Mouse (Mus musculus): Measurements from ENCODE around the gene Camkk2. TPM values are rescaled to one million over a fixed set of nuclear protein-coding genes. Genes with fewer than 3 reads are reported as not detected.

Gene Camkk2
- polyA plus RNA-seq, 1 experiment from 2014 or later: 36.2 TPM

- 63% methylated on average over 6 of the region's 6 CpGs for WGBS
- DNase-seq (no peak), ATAC-seq (ENCODE audit: insufficient read depth) (no peak)
- no peak overlapping the region for H3K4me2 ChIP-seq
- peaks cover 6% of the 10 kb centered on the region for H3K4me1 ChIP-seq (ENCODE audit: insufficient read depth)
- H3K9me3 ChIP-seq (ENCODE audit: low read depth, low read length): no peaks in the 10 kb centered on the region
- no peaks in the 10 kb centered on the region for H3K27me3 ChIP-seq (ENCODE audit: insufficient read depth, low read length)
- TF ChIP-seq CTCF (IDR thresholded peaks at IDR 0.05; ENCODE audit: low read depth): no peak
- no peaks in the 10 kb centered on the region for H3K36me3 ChIP-seq (ENCODE audit: insufficient read depth)
- H3K9ac ChIP-seq: no peak overlapping the region
- no peak overlapping the region for H3K27ac ChIP-seq (ENCODE audit: low read depth)
- H3K4me3 ChIP-seq (ENCODE audit: low read depth, low read length): no peak overlapping the region
These were observed 70.4 kb downstream of the Camkk2 start for GRCm38 (mm10) chr5:122708819-122709218.

GRCm38 (mm10) chr5:122707276-122708181 is 71.7 kb downstream of the Camkk2 start, which contains the start of gene P2rx4:
P2rx4 (plus strand) TSS chr5:122707544.
- WGBS: under 1% methylated on average over 66 of the region's 66 CpGs
- DNase-seq: peak; percentile 81

GRCm38 (mm10) chr5:122706917-122707275 is 72.3 kb downstream of the Camkk2 start:
- H3K9me3 ChIP-seq (ENCODE audit: low read depth, low read length): no peaks in the 10 kb centered on the region
- no peaks in the 10 kb centered on the region for H3K36me3 ChIP-seq (ENCODE audit: insufficient read depth)
- H3K4me3 ChIP-seq (ENCODE audit: low read depth, low read length): peak overlapping the region; percentile 70
- no peaks in the 10 kb centered on the region for H3K27me3 ChIP-seq (ENCODE audit: insufficient read depth, low read length)
- TF ChIP-seq CTCF (IDR thresholded peaks at IDR 0.05; ENCODE audit: low read depth): no peak
- no peak for DNase-seq
- H3K4me1 ChIP-seq (ENCODE audit: insufficient read depth): peaks cover 6% of the 10 kb centered on the region
- WGBS: 36% methylated on average over 5 of the region's 5 CpGs
- ATAC-seq (ENCODE audit: insufficient read depth): peak; percentile 9; the same call in 1 of the 2 replicates
- peak overlapping the region; percentile 80 for H3K9ac ChIP-seq
- peak overlapping the region; percentile 80 for H3K27ac ChIP-seq (ENCODE audit: low read depth)
- H3K4me2 ChIP-seq: peak overlapping the region; percentile 91

More at GRCm38 (mm10) chr5:122707276-122708181, 71.7 kb downstream of the Camkk2 start, which contains the start of gene P2rx4:
- no peaks in the 10 kb centered on the region for H3K9me3 ChIP-seq (ENCODE audit: low read depth, low read length)
- peak within 1 kb of the TSS; percentile 80 for H3K27ac ChIP-seq (ENCODE audit: low read depth)
- H3K36me3 ChIP-seq (ENCODE audit: insufficient read depth): no peaks in the 10 kb centered on the region
- ATAC-seq (ENCODE audit: insufficient read depth): peak; percentile 86
- peak within 1 kb of the TSS; percentile 80 for H3K9ac ChIP-seq
- no peaks in the 10 kb centered on the region for H3K27me3 ChIP-seq (ENCODE audit: insufficient read depth, low read length)
- H3K4me1 ChIP-seq (ENCODE audit: insufficient read depth): peaks cover 6% of the 10 kb centered on the region
- peak within 1 kb of the TSS; percentile 70 for H3K4me3 ChIP-seq (ENCODE audit: low read depth, low read length)
- peak; percentile 44; the same call in 1 of the 2 replicates for TF ChIP-seq CTCF (IDR thresholded peaks at IDR 0.05; ENCODE audit: low read depth)
- peak within 1 kb of the TSS; percentile 91 for H3K4me2 ChIP-seq

- no peak overlapping the region for H3K9ac ChIP-seq
- H3K27me3 ChIP-seq (ENCODE audit: insufficient read depth, low read length): no peaks in the 10 kb centered on the region
- 64% methylated on average over 3 of the region's 3 CpGs for WGBS
- TF ChIP-seq CTCF (IDR thresholded peaks at IDR 0.05; ENCODE audit: low read depth): no peak
- ATAC-seq (ENCODE audit: insufficient read depth): no peak
- no peaks in the 10 kb centered on the region for H3K36me3 ChIP-seq (ENCODE audit: insufficient read depth)
- DNase-seq: no peak
- no peak overlapping the region for H3K4me2 ChIP-seq
- no peaks in the 10 kb centered on the region for H3K9me3 ChIP-seq (ENCODE audit: low read depth, low read length)
- H3K27ac ChIP-seq (ENCODE audit: low read depth): no peak overlapping the region
- H3K4me3 ChIP-seq (ENCODE audit: low read depth, low read length): no peak overlapping the region
- H3K4me1 ChIP-seq (ENCODE audit: insufficient read depth): peaks cover 9% of the 10 kb centered on the region
These were observed 74.0 kb downstream of the Camkk2 start for GRCm38 (mm10) chr5:122705174-122705573.

GRCm38 (mm10) chr5:122704571-122704970 is 74.6 kb downstream of the Camkk2 start:
- no peak for TF ChIP-seq CTCF (IDR thresholded peaks at IDR 0.05; ENCODE audit: low read depth)
- no peak for ATAC-seq (ENCODE audit: insufficient read depth)
- Histone ChIP-seq H3K4me2 (no peak overlapping the region), H3K4me3 (ENCODE audit: low read depth, low read length) (no peak overlapping the region), H3K9ac (no peak overlapping the region), H3K27ac (ENCODE audit: low read depth) (no peak overlapping the region), H3K27me3 (ENCODE audit: insufficient read depth, low read length) (no peaks in the 10 kb centered on the region), H3K9me3 (ENCODE audit: low read depth, low read length) (no peaks in the 10 kb centered on the region), H3K36me3 (ENCODE audit: insufficient read depth) (no peaks in the 10 kb centered on the region), H3K4me1 (ENCODE audit: insufficient read depth) (peaks cover 9% of the 10 kb centered on the region)
- no peak for DNase-seq
- 75% methylated on average over 4 of the region's 4 CpGs for WGBS

GRCm38 (mm10) chr5:122703574-122703973 is 75.6 kb downstream of the Camkk2 start:
- TF ChIP-seq CTCF (IDR thresholded peaks at IDR 0.05; ENCODE audit: low read depth): no peak
- no peaks in the 10 kb centered on the region for H3K27me3 ChIP-seq (ENCODE audit: insufficient read depth, low read length)
- H3K4me1 ChIP-seq (ENCODE audit: insufficient read depth): peaks cover 12% of the 10 kb centered on the region

GRCm38 (mm10) chr5:122702156-122702555 is 77.1 kb downstream of the Camkk2 start:
- no peak overlapping the region for H3K27ac ChIP-seq (ENCODE audit: low read depth)
- no peaks in the 10 kb centered on the region for H3K27me3 ChIP-seq (ENCODE audit: insufficient read depth, low read length)
- no peaks in the 10 kb centered on the region for H3K36me3 ChIP-seq (ENCODE audit: insufficient read depth)
- H3K4me2 ChIP-seq: no peak overlapping the region
- peaks cover 12% of the 10 kb centered on the region for H3K4me1 ChIP-seq (ENCODE audit: insufficient read depth)
- WGBS: 71% methylated on average over 6 of the region's 6 CpGs
- no peak for ATAC-seq (ENCODE audit: insufficient read depth)
- H3K9me3 ChIP-seq (ENCODE audit: low read depth, low read length): no peaks in the 10 kb centered on the region
- H3K4me3 ChIP-seq (ENCODE audit: low read depth, low read length): no peak overlapping the region
- H3K9ac ChIP-seq: no peak overlapping the region
- no peak for DNase-seq
- TF ChIP-seq CTCF (IDR thresholded peaks at IDR 0.05; ENCODE audit: low read depth): no peak

More at GRCm38 (mm10) chr5:122703574-122703973, 75.6 kb downstream of the Camkk2 start:
- H3K9ac ChIP-seq: no peak overlapping the region
- H3K27ac ChIP-seq (ENCODE audit: low read depth): no peak overlapping the region
- DNase-seq (no peak), ATAC-seq (ENCODE audit: insufficient read depth) (no peak)
- H3K4me2 ChIP-seq: no peak overlapping the region
- no peak overlapping the region for H3K4me3 ChIP-seq (ENCODE audit: low read depth, low read length)
- no peaks in the 10 kb centered on the region for H3K36me3 ChIP-seq (ENCODE audit: insufficient read depth)
- 66% methylated on average over 2 of the region's 2 CpGs for WGBS
- no peaks in the 10 kb centered on the region for H3K9me3 ChIP-seq (ENCODE audit: low read depth, low read length)
